Mouse (Mus musculus): ENCODE data around the gene Tnfsf10.

Tnfsf10 gene

GRCm38 (mm10) chr3:27306815-27307214, 10.0 kb upstream of the Tnfsf10 start:
- no peak for DNase-seq (ENCODE audit: low read depth, low spot score)

GRCm38 (mm10) chr3:27310973-27311372, 5.9 kb upstream of the Tnfsf10 start:
- DNase-seq (ENCODE audit: low read depth, low spot score), result no peak

- DNase-seq (ENCODE audit: low read depth, low spot score), result no peak
These were observed 5.4 kb upstream of the Tnfsf10 start for GRCm38 (mm10) chr3:27311475-27311874.

DNA sequence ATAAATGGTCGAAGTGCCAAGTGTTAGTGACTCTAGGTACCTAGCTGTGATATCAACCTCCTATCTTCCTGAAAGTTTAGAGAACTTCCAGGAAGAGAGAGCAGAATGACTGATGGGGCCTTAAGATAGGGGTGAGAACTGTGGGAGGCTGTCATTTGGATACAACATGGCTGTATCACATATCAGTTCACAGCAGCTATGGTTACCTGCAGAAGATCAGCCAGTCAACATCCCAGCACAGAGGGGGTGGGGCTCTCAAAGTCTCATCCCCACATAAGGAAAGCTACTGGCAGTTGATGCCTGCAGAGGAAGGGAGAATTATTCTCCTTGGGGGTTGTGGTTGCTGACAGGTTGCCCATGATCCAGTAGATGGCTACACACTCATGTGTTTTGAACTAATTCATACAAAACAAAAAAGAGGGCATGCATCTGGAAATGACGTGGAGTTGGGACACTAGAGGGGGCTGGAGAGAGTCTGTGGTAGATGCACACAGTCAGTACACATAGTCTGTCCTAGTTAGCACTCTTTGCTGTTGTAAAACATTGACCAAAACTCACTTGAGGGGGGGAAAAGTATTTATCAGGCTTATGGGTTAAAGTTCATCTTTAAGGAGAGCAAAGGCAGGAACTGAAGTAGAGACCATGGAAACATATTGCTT, 2.2 kb upstream of the Tnfsf10 start:
- peak; percentile 53 for DNase-seq (ENCODE audit: low read depth, low spot score)

DNA sequence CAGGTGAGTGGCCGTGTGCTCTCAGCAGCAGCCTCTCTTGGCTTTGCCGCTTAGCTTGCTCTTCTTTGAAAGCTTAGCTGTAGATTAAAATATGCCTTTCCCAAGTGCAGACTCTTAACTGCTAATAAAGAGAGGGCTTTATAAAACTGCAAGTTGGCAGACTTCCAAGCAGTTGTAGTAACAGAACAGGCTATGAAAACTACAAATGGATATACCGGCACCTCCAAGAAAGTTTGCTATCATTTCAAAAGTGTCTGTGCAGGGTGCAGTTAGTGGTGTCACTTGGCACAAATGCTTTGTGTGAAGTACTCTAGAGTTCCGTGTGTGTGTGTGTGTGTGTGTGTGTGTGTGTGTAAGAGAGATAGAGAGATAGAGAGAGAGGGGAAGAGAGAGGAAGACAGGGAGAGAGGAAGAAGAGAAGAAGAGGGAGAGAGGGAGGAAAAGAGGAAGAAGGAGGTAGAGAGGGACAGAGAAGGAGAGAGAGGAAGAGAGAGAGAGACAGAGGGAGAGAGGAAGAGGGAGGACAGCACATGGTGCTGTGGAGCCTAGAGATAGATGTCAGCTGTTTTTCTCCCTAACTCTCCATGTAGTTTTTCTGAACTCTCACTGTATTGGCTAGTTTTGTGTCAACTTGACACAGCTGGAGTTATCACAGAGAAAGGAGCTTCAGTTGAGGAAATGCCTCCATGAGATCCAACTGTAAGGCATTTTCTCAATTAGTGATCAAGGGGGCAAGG, 628 bp downstream of the Tnfsf10 start:
- no peak for DNase-seq (ENCODE audit: low read depth, low spot score)

GRCm38 (mm10) chr3:27319650-27320049, 2.8 kb downstream of the Tnfsf10 start:
- no peak for DNase-seq (ENCODE audit: low read depth, low spot score)

GRCm38 (mm10) chr3:27320613-27321495, 4.0 kb downstream of the Tnfsf10 start:
- DNase-seq (ENCODE audit: low read depth, low spot score), result no peak

GRCm38 (mm10) chr3:27322591-27322990, 5.8 kb downstream of the Tnfsf10 start:
- DNase-seq (ENCODE audit: low read depth, low spot score), result peak; percentile 53

DNA sequence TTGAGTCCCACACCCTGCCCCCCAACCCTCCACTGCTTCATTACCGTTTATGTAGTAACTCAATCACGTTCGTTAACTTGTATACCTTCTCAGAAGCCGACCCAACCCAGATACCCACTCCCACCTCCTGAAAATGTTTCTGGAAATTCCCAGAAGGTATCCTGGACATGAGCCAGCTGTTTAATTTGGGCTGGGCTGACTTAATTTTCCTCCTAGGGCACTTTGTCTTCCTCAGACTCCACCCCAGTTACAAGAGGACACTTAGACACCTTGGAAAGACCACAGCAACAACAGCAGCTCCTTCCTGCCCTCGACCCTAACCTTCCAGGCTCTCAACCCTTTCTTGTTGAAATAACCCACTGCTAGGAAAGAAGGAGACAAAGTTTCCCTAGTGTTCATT, 6.7 kb downstream of the Tnfsf10 start:
- DNase-seq (ENCODE audit: low read depth, low spot score), result no peak

DNA sequence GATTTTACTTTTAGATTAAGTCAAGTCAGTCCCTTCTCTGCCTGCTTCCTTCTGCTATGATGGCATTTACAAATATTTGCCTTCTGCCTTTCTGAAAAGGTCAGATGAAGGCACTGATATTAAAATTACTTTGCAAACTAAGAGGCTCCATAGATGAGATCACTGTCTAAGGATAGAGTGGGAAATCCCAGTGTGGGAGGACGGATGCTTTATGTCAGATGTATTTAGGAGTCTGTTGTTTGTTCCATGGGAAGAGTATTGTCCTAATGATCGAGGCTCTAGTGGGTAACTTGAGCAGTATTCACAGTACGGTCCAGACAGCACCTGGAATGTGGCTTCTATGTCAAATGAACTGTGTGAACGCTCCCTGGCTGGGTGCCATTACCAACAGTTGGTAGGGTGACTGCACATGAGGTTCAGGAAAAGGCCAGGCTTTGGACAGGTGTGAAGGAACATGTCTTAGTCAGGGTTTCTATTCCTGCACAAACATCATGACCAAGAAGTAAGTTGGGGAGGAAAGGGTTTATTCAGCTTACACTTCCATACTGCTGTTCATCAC, 9.9 kb downstream of the Tnfsf10 start:
- peak; percentile 24 for DNase-seq (ENCODE audit: low read depth, low spot score)

- peak; percentile 46 for DNase-seq (ENCODE audit: low read depth, low spot score)
These were observed 13.9 kb downstream of the Tnfsf10 start for GRCm38 (mm10) chr3:27330706-27331105.

DNA sequence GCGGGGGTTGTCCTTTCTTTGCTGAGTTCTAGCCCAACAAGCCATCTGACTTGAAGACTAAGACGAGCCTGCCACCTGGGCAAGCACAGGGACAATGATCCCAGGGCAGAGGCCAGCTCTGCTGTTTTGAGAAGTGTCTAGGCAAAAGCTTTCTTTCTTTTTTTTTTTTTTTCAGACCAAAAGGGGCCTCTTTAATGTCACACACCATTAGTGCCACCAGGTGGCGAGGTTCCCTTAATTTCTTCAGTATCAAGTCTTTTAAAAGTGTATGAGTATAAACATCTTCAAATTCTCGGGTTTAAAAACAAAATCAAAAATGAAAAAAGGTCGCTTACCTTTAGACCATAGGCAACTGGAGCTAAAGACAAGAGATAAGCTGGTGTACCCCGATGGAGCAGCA, 21.6 kb downstream of the Tnfsf10 start:
- DNase-seq (ENCODE audit: low read depth, low spot score), result peak; percentile 60

DNA sequence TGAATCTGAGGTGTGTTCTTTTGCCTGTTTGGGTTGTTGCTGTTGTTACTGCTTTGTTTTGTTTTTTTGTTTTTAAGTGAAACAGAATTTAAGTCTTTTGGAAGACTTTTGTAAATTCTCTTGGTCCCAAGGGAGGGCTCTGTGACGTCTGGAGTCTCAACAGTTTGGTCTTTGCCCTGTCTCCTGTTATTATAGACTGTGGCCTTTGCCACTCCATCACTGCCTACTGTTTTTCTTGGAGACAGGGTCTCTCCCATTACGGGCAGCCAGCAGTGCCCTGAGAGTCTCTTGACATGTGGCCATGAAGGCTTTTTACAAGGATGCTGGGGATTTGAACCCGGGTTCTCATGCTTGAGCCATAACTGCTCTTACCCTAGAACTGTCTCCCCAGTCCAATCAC, 22.1 kb downstream of the Tnfsf10 start:
- no peak for DNase-seq (ENCODE audit: low read depth, low spot score)

DNA sequence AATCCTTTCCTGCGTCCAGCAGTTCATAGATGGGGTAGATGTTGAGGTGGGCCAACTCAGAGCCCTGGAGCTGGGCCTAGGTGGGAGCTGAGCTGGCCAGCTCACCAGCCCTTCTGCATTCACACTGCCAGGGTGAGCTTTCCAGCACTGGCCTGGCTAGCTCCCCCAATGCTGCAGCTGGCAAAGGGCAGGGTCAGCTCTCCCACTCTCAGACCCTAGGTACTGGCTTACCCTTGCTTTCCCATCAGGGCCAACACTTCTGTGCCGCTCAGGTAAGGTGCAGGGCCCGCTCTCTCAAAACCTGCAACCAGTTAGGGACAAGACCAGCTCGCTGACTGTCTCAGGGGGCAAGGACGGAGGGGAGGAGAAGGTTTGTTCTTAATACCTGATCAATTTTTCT, 23.9 kb downstream of the Tnfsf10 start:
- DNase-seq (ENCODE audit: low read depth, low spot score), result no peak

DNA sequence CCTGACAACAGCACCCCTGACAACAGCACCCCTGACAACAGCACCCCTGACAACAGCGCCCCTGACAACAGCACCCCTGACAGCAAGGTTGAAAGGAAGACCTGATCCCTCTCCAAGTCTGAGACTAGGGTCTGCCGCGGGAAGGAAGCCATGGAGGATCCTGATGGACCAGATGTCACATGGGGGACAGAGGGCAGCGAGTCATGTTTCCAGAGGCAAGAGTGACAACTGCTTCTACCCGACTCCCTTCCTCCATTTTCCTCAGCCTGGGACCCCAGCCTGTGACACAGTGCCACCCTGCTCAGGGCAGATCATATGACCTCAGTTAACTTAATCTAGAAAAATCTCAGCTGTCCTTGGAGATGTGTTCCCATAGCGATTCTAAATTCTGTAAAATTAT, 25.6 kb downstream of the Tnfsf10 start:
- no peak for DNase-seq (ENCODE audit: low read depth, low spot score)

- peak; percentile 81 for DNase-seq (ENCODE audit: low read depth, low spot score)
These were observed 28.7 kb downstream of the Tnfsf10 start for GRCm38 (mm10) chr3:27345526-27345925.

GRCm38 (mm10) chr3:27348462-27348861, 31.6 kb downstream of the Tnfsf10 start:
- no peak for DNase-seq (ENCODE audit: low read depth, low spot score)

- no peak for DNase-seq (ENCODE audit: low read depth, low spot score)
These were observed 34.3 kb downstream of the Tnfsf10 start for GRCm38 (mm10) chr3:27351105-27351504.

DNA sequence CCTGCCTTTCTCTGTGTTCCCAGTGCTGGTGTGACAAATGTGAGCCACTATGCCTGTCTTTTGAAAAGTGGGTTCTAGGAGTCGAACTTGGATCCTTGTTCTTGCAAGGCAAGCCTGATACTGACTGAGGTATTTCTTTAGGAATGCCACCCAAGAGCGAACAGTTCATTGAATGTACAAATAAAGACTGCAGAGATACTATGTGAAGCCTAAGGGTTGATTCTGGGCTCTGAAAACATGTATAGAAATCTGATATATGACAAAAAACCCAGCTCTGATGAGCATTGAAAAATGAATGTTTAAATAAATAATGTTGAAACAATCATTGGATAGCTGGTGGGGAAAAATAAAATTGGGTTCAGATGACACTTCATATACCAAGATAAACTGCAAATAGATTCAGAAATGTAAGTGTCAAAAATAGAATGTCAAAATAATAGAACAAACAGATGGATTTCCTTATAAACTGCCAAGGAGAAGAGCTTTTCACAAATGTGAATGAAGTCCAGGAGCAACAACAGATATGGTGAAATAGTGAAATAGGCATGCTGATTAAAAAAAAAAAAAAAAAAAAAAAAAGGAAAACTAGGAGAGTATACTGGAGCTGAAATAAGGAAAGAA, 42.4 kb downstream of the Tnfsf10 start:
- DNase-seq (ENCODE audit: low read depth, low spot score), result no peak

- no peak for DNase-seq (ENCODE audit: low read depth, low spot score)
These were observed 53.3 kb downstream of the Tnfsf10 start for GRCm38 (mm10) chr3:27370125-27370524.

GRCm38 (mm10) chr3:27370582-27371275, 53.9 kb downstream of the Tnfsf10 start:
- no peak for DNase-seq (ENCODE audit: low read depth, low spot score)
